Mouse (Mus musculus): Measurements from ENCODE around the gene Zfpl1. TPM values are rescaled to one million over a fixed set of nuclear protein-coding genes. Genes with fewer than 3 reads are reported as not detected.

Zfpl1 gene
- total and polyA plus RNA-seq, 2 experiments from 2014 or later: 92.0 to 97.6 TPM

GRCm38 (mm10) chr19:6048681-6049410 is 35.9 kb downstream of the Zfpl1 start:
- 86% methylated on average over 11 of the region's 11 CpGs for WGBS
- H3K4me3 ChIP-seq (ENCODE audit: low read depth, low read length): no peak overlapping the region
- peaks cover 10% of the 10 kb centered on the region for H3K4me1 ChIP-seq (ENCODE audit: insufficient read depth, low read length)
- H3K27me3 ChIP-seq (ENCODE audit: insufficient read depth, low read length): no peaks in the 10 kb centered on the region
- H3K4me2 ChIP-seq (ENCODE audit: low read depth, low read length, poor library complexity, severe bottlenecking): no peak overlapping the region
- no peaks in the 10 kb centered on the region for H3K9me3 ChIP-seq (ENCODE audit: low read length)
- H3K9ac ChIP-seq (replicated peaks; ENCODE audit: low read length, poor library complexity, severe bottlenecking): no peak overlapping the region
- DNase-seq (ENCODE audit: low spot score) (no peak), ATAC-seq (ENCODE audit: low FRiP score) (no peak)
- H3K36me3 ChIP-seq (ENCODE audit: insufficient read depth, low read length): peaks cover 56% of the 10 kb centered on the region
- H3K27ac ChIP-seq (ENCODE audit: low read depth, low read length): no peak overlapping the region
- TF ChIP-seq CTCF (IDR thresholded peaks at IDR 0.05): no peak

- DNase-seq (ENCODE audit: low spot score) (no peak), ATAC-seq (ENCODE audit: low FRiP score) (no peak)
- Histone ChIP-seq H3K36me3 (ENCODE audit: insufficient read depth, low read length) (peaks cover 48% of the 10 kb centered on the region), H3K9ac (replicated peaks; ENCODE audit: low read length, poor library complexity, severe bottlenecking) (peak overlapping the region; percentile 80; the same call in 1 of the 2 replicates), H3K27ac (ENCODE audit: low read depth, low read length) (no peak overlapping the region), H3K27me3 (ENCODE audit: insufficient read depth, low read length) (no peaks in the 10 kb centered on the region), H3K4me1 (ENCODE audit: insufficient read depth, low read length) (peaks cover 10% of the 10 kb centered on the region), H3K9me3 (ENCODE audit: low read length) (no peaks in the 10 kb centered on the region), H3K4me2 (ENCODE audit: low read depth, low read length, poor library complexity, severe bottlenecking) (peak overlapping the region; percentile 97), H3K4me3 (ENCODE audit: low read depth, low read length) (peak overlapping the region; percentile 65)
- TF ChIP-seq CTCF (IDR thresholded peaks at IDR 0.05): no peak
- WGBS: 86% methylated on average over 8 of the region's 8 CpGs
These were observed 36.9 kb downstream of the Zfpl1 start for GRCm38 (mm10) chr19:6047899-6048166.

- Histone ChIP-seq H3K9me3 (ENCODE audit: low read length) (no peaks in the 10 kb centered on the region), H3K36me3 (ENCODE audit: insufficient read depth, low read length) (peaks cover 43% of the 10 kb centered on the region), H3K4me3 (ENCODE audit: low read depth, low read length) (peak overlapping the region; percentile 65), H3K27ac (ENCODE audit: low read depth, low read length) (peak overlapping the region; percentile 97), H3K27me3 (ENCODE audit: insufficient read depth, low read length) (no peaks in the 10 kb centered on the region), H3K4me2 (ENCODE audit: low read depth, low read length, poor library complexity, severe bottlenecking) (peak overlapping the region; percentile 97), H3K9ac (replicated peaks; ENCODE audit: low read length, poor library complexity, severe bottlenecking) (peak overlapping the region; percentile 80), H3K4me1 (ENCODE audit: insufficient read depth, low read length) (peaks cover 10% of the 10 kb centered on the region)
- DNase-seq (ENCODE audit: low spot score) (no peak), ATAC-seq (ENCODE audit: low FRiP score) (peak; percentile 12; the same call in 1 of the 2 replicates)
- 0 out of 2 replicates have a peak, but pooled peaks have one; percentile 7 for TF ChIP-seq CTCF (IDR thresholded peaks at IDR 0.05)
- 2% methylated on average over 42 of the region's 44 CpGs for WGBS
These were observed 37.4 kb downstream of the Zfpl1 start for GRCm38 (mm10) chr19:6047154-6047898.

- Histone ChIP-seq H3K36me3 (ENCODE audit: insufficient read depth, low read length) (peaks cover 35% of the 10 kb centered on the region), H3K4me2 (ENCODE audit: low read depth, low read length, poor library complexity, severe bottlenecking) (peak within 1 kb of the TSS; percentile 97), H3K4me3 (ENCODE audit: low read depth, low read length) (peak within 1 kb of the TSS; percentile 65), H3K27me3 (ENCODE audit: insufficient read depth, low read length) (no peaks in the 10 kb centered on the region), H3K27ac (ENCODE audit: low read depth, low read length) (peak within 1 kb of the TSS; percentile 97), H3K9me3 (ENCODE audit: low read length) (no peaks in the 10 kb centered on the region), H3K9ac (replicated peaks; ENCODE audit: low read length, poor library complexity, severe bottlenecking) (peak within 1 kb of the TSS; percentile 80), H3K4me1 (ENCODE audit: insufficient read depth, low read length) (peaks cover 10% of the 10 kb centered on the region)
- DNase-seq (ENCODE audit: low spot score) (peak; percentile 97), ATAC-seq (ENCODE audit: low FRiP score) (peak; percentile 89)
- no peak for TF ChIP-seq CTCF (IDR thresholded peaks at IDR 0.05)
- under 1% methylated on average over 65 of the region's 65 CpGs for WGBS
These were observed 38.2 kb downstream of the Zfpl1 start, which contains the start of gene Syvn1 for GRCm38 (mm10) chr19:6046294-6047153. Gene Syvn1 (plus strand): TSS chr19:6046576.

- Histone ChIP-seq H3K9ac (replicated peaks; ENCODE audit: low read length, poor library complexity, severe bottlenecking) (peak overlapping the region; percentile 80), H3K4me1 (ENCODE audit: insufficient read depth, low read length) (peaks cover 10% of the 10 kb centered on the region), H3K36me3 (ENCODE audit: insufficient read depth, low read length) (peaks cover 26% of the 10 kb centered on the region), H3K4me3 (ENCODE audit: low read depth, low read length) (peak overlapping the region; percentile 65), H3K4me2 (ENCODE audit: low read depth, low read length, poor library complexity, severe bottlenecking) (peak overlapping the region; percentile 97), H3K27me3 (ENCODE audit: insufficient read depth, low read length) (no peaks in the 10 kb centered on the region), H3K27ac (ENCODE audit: low read depth, low read length) (peak overlapping the region; percentile 97), H3K9me3 (ENCODE audit: low read length) (no peaks in the 10 kb centered on the region)
- peak; percentile 55 for TF ChIP-seq CTCF (IDR thresholded peaks at IDR 0.05)
- DNase-seq (ENCODE audit: low spot score): peak; percentile 65
- ATAC-seq (ENCODE audit: low FRiP score): peak; percentile 17
- 16% methylated on average over 20 of the region's 20 CpGs for WGBS
These were observed 39.1 kb downstream of the Zfpl1 start for GRCm38 (mm10) chr19:6045366-6046293.

Data from midbrain, postnatal 0 days (tissue).